Mouse (Mus musculus): ENCODE data around the gene Kat2a. TPM values are rescaled to one million over a fixed set of nuclear protein-coding genes. Genes with fewer than 3 reads are reported as not detected.

Gene Kat2a
- 50.6 and 52.9 TPM in 2 replicates for polyA plus RNA-seq (2014; fragmentation: Nextera tagmentation; extraction: Ambion mirVana)

DNA sequence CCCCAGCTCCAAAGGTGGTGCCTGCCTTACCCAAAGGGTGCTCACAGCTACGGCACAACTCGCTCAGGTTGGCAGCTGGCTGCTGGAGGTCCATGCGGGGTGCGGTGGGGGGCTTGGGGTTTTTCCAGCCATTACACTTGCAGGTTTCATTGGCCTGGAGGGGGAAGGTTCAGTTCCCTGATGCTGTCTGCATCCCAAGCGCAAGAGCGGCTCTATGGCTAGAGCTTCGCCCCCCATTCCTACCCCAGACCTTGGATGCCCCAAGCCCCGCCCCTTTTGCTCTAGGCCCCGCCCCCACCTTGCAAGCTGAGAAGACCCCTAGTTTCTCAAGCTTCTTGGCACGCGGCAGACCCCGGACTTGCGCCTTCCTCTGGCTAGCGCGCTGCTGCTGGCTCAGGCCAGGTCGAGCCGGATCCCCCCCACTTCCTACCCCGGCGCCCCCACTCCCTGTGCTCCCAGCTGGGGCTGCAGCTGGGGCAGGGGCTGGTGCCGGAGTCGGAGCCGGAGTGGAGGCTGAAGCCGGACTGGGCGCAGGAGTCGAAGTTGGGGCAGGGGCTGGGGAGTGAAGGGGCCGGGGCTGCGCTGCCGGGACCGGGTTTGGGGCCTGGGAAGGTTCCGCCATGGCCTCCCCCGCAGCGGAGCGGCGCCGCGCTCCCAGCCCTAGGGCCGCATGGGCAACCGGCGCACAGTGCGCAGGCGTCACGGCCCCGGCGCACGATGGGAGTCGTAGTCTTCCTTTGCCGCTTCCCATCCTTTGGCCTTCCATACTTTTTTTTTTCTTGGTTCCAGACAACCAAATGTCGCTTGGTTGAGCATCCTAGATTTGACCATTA is at the start of gene Kat2a:
TSS of gene Kat2a (minus strand) at position 683 of the 833 bp plus-strand sequence.
- DNase-seq (ENCODE audit: low spot score) (peak; percentile 94), ATAC-seq (ENCODE audit: low read depth) (peak; percentile 94)
- Histone ChIP-seq H3K36me3 (ENCODE audit: control insufficient read depth, insufficient read depth, low read length) (peaks cover 55% of the 10 kb centered on the region), H3K9me3 (ENCODE audit: control insufficient read depth, low read length) (no peaks in the 10 kb centered on the region), H3K4me1 (ENCODE audit: control insufficient read depth, insufficient read depth, low read length) (peaks cover 26% of the 10 kb centered on the region), H3K4me3 (ENCODE audit: low read depth, low read length) (peak within 1 kb of the TSS; percentile 99), H3K27me3 (replicated peaks; ENCODE audit: control insufficient read depth, insufficient read depth, low read length) (no peaks in the 10 kb centered on the region), H3K9ac (ENCODE audit: low read depth, low read length) (peak within 1 kb of the TSS; percentile 96), H3K4me2 (ENCODE audit: low read depth, low read length) (peak within 1 kb of the TSS; percentile 73), H3K27ac (replicated peaks; ENCODE audit: low read depth, low read length) (peak within 1 kb of the TSS; percentile 76)
- WGBS, result 1% methylated on average over 30 of the region's 48 CpGs

DNA sequence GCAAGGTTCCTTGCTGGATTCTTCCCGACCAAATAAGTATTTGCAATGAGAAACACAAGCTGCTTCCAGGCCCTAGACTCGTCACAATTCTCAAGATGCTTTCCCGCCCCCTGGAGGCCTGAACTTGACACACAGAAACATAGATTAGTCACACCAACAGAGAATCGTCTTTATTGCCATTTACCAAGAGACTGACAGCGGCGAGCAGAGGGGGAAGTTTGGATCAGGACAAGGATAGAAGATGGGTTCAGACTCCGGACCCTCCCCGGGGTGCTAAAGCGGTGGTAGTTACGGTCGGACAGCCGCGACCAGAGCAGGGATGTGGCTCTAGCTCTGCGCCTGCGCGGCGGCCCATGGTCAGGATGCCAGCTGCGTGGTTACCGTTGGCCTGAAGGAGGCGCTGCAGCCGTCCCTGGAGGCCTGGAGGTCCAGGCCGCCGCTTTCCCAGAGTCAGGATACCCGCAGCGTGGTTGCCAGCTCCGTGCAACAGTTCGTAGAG is 49.3 kb upstream of the Kat2a start:
- Histone ChIP-seq H3K9ac (ENCODE audit: low read depth, low read length) (peak overlapping the region; percentile 41), H3K36me3 (ENCODE audit: control insufficient read depth, insufficient read depth, low read length) (no peaks in the 10 kb centered on the region), H3K4me3 (ENCODE audit: low read depth, low read length) (peak overlapping the region; percentile 32), H3K27ac (replicated peaks; ENCODE audit: low read depth, low read length) (no peak overlapping the region), H3K9me3 (ENCODE audit: control insufficient read depth, low read length) (no peaks in the 10 kb centered on the region), H3K27me3 (replicated peaks; ENCODE audit: control insufficient read depth, insufficient read depth, low read length) (peaks cover 43% of the 10 kb centered on the region), H3K4me1 (ENCODE audit: control insufficient read depth, insufficient read depth, low read length) (0 out of 2 replicates have a peak, but pooled peaks cover 6% of the 10 kb centered on the region), H3K4me2 (ENCODE audit: low read depth, low read length) (peak overlapping the region; percentile 59)
- under 1% methylated on average over 25 of the region's 27 CpGs for WGBS
- DNase-seq (ENCODE audit: low spot score), result peak; percentile 70
- peak; percentile 50; the same call in 1 of the 2 replicates for ATAC-seq (ENCODE audit: low read depth)

DNA sequence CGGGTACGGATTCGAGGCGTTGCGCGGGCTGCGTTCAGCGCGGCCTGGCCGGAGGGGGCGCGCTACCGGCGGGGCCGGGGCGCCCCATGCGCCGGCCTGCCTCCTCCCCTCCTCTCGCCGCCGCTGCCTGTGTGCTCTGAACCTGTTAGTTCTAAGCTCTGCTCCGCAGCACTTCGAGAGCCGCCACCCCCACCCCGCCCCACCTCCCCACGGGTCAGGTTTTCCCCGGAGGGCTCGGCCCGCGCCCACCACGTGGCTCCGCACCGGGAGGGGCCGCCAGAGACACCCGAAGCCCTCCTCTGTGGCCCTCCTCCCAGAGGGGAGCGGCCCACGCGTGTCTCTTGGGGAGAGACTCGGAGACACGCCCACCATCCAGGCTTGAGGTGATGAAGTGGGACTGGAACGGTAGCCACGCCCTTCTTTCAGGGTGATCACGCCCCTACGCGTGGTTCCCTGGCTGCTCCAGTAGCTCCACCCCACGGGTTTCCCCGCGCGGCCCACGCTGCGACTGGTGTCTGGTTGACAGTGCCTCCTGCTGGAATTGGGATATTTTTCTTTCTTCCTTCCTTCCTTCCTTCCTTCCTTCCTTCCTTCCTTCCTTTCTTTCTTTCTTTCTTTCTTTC is 47.5 kb upstream of the Kat2a start, which contains the start of gene Kcnh4:
TSS of gene Kcnh4 (minus strand) at position 332 of the 623 bp plus-strand sequence.
- Histone ChIP-seq H3K4me1 (ENCODE audit: control insufficient read depth, insufficient read depth, low read length) (0 out of 2 replicates have a peak, but pooled peaks cover 6% of the 10 kb centered on the region), H3K27ac (replicated peaks; ENCODE audit: low read depth, low read length) (no peak within 1 kb of the TSS), H3K27me3 (replicated peaks; ENCODE audit: control insufficient read depth, insufficient read depth, low read length) (peaks cover 43% of the 10 kb centered on the region), H3K4me3 (ENCODE audit: low read depth, low read length) (peak within 1 kb of the TSS; percentile 33), H3K9me3 (ENCODE audit: control insufficient read depth, low read length) (no peaks in the 10 kb centered on the region), H3K36me3 (ENCODE audit: control insufficient read depth, insufficient read depth, low read length) (no peaks in the 10 kb centered on the region), H3K9ac (ENCODE audit: low read depth, low read length) (no peak within 1 kb of the TSS), H3K4me2 (ENCODE audit: low read depth, low read length) (peak within 1 kb of the TSS; percentile 53)
- ATAC-seq (ENCODE audit: low read depth), result peak; percentile 56
- peak; percentile 71 for DNase-seq (ENCODE audit: low spot score)
- under 1% methylated on average over 17 of the region's 51 CpGs for WGBS

DNA sequence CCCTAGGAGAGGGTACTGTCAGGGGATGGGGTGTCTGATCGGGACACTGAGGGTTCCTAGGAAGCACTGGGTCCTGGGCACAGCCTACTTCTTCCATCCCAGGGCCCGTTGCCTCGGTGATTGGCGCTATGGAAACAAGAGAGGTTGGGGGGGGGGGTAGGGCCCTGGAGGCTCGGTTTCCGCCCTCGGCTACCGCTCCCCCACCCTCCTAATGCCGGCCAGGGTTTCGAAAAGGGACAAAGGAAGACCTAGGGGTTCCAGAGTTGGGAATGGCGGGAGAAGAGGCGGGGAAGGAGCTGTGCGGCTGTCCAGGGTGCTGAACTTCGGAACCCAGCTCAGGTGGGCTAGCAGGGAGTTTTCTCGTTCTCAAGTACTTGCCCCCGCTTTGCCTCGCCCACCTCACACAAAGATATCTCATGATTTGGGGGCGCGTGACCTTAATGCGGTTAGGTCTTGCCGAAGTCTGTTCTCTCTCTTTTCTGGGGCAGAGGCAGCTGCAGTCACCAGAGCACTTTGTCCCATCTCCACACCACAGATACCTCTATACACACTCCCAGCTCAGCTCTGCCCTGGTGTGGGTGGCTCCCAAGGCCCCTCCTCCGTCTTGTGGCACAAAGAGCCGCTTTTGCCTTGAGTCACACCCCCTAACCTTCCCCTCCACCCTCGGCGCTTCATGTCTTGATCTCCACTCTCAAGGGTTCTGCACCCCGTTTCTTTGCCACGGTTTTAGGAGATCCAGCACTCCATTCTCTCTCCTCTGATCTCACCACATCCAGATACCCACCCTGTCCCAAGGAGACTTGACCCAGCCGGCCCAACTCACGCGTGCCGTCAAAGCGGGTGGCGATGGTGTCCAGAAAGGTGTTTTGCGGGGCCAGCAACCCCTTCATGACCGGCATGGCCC is 46.7 kb upstream of the Kat2a start:
- Histone ChIP-seq H3K4me2 (ENCODE audit: low read depth, low read length) (peak overlapping the region; percentile 53), H3K4me3 (ENCODE audit: low read depth, low read length) (peak overlapping the region; percentile 33), H3K4me1 (ENCODE audit: control insufficient read depth, insufficient read depth, low read length) (0 out of 2 replicates have a peak, but pooled peaks cover 6% of the 10 kb centered on the region), H3K9ac (ENCODE audit: low read depth, low read length) (no peak overlapping the region), H3K36me3 (ENCODE audit: control insufficient read depth, insufficient read depth, low read length) (no peaks in the 10 kb centered on the region), H3K27me3 (replicated peaks; ENCODE audit: control insufficient read depth, insufficient read depth, low read length) (peaks cover 43% of the 10 kb centered on the region), H3K27ac (replicated peaks; ENCODE audit: low read depth, low read length) (no peak overlapping the region), H3K9me3 (ENCODE audit: control insufficient read depth, low read length) (no peaks in the 10 kb centered on the region)
- DNase-seq (ENCODE audit: low spot score), result peak; percentile 65
- under 1% methylated on average over 30 of the region's 35 CpGs for WGBS
- peak; percentile 58 for ATAC-seq (ENCODE audit: low read depth)

DNA sequence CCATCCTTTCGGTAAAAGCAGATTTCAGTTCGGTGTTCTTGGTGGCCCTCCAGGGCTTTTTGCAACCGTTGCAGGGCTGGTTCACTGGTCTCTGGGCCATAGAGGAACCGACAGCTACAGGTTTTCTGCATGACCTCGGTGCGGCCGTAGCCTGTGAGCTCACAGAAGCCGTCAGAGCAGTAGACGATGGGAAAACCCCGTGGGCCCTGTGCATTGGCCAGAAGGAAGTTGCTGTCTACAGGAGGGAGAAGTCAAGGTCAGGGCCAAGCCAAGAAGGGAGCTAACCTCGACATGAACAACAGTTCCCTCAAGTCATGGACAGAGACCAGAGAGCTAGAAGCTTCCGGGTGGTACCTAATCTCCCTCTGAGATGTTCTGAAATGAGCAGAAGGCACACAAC is 45.3 kb upstream of the Kat2a start:
- DNase-seq (ENCODE audit: low spot score), result no peak
- Histone ChIP-seq H3K4me2 (ENCODE audit: low read depth, low read length) (no peak overlapping the region), H3K4me3 (ENCODE audit: low read depth, low read length) (no peak overlapping the region), H3K36me3 (ENCODE audit: control insufficient read depth, insufficient read depth, low read length) (no peaks in the 10 kb centered on the region), H3K9ac (ENCODE audit: low read depth, low read length) (no peak overlapping the region), H3K27me3 (replicated peaks; ENCODE audit: control insufficient read depth, insufficient read depth, low read length) (peaks cover 39% of the 10 kb centered on the region), H3K9me3 (ENCODE audit: control insufficient read depth, low read length) (no peaks in the 10 kb centered on the region), H3K27ac (replicated peaks; ENCODE audit: low read depth, low read length) (no peak overlapping the region), H3K4me1 (ENCODE audit: control insufficient read depth, insufficient read depth, low read length) (0 out of 2 replicates have a peak, but pooled peaks cover 6% of the 10 kb centered on the region)
- WGBS, result 89% methylated on average over 12 of the region's 12 CpGs
- no peak for ATAC-seq (ENCODE audit: low read depth)

DNA sequence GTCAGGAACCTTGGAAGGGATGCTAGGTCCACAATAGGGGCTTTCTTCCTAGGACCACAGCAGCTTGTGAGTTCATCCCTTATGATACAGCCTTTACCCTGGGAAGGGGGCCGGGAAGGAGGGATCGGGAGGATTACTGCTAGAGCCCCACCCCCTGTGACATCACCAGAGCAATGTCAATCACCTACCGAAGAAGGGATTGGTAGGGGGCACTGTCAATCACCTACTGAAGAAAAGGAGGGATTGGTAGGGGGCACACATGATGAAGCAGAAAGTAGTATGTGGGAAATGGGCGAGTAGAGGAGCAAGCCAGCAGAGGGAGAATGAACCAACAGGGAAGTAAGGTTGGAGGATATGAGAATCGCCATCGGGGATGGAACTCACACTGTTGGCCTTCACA is 44.2 kb upstream of the Kat2a start:
- DNase-seq (ENCODE audit: low spot score), result no peak
- no peaks in the 10 kb centered on the region for H3K36me3 ChIP-seq (ENCODE audit: control insufficient read depth, insufficient read depth, low read length)
- 77% methylated on average over 6 of the region's 6 CpGs for WGBS
- H3K9me3 ChIP-seq (ENCODE audit: control insufficient read depth, low read length), result no peaks in the 10 kb centered on the region
- H3K27ac ChIP-seq (replicated peaks; ENCODE audit: low read depth, low read length), result no peak overlapping the region
- ATAC-seq (ENCODE audit: low read depth), result no peak
- H3K4me2 ChIP-seq (ENCODE audit: low read depth, low read length), result no peak overlapping the region
- 0 out of 2 replicates have a peak, but pooled peaks cover 6% of the 10 kb centered on the region for H3K4me1 ChIP-seq (ENCODE audit: control insufficient read depth, insufficient read depth, low read length)
- H3K27me3 ChIP-seq (replicated peaks; ENCODE audit: control insufficient read depth, insufficient read depth, low read length), result peaks cover 30% of the 10 kb centered on the region
- H3K4me3 ChIP-seq (ENCODE audit: low read depth, low read length), result no peak overlapping the region
- no peak overlapping the region for H3K9ac ChIP-seq (ENCODE audit: low read depth, low read length)

DNA sequence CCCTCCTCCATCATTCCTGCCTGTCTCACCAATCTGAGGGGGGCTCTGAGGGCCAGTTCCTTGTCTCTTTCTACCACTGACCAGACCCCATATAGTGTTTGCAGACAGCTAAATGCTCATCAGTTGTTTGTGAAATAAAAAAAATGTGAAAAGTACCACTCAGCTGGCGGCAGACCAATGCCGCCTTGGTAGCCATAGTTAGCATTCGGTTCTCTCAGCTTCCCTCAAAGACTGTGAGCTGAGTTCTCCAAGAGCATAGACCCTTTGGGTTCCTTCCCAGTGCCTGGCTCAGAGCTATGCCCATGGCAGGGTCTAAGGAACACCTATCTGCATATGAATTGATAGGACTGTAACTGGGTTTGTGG is 42.4 kb upstream of the Kat2a start:
- Histone ChIP-seq H3K4me3 (ENCODE audit: low read depth, low read length) (no peak overlapping the region), H3K27ac (replicated peaks; ENCODE audit: low read depth, low read length) (no peak overlapping the region), H3K4me1 (ENCODE audit: control insufficient read depth, insufficient read depth, low read length) (0 out of 2 replicates have a peak, but pooled peaks cover 4% of the 10 kb centered on the region), H3K36me3 (ENCODE audit: control insufficient read depth, insufficient read depth, low read length) (no peaks in the 10 kb centered on the region), H3K9me3 (ENCODE audit: control insufficient read depth, low read length) (no peaks in the 10 kb centered on the region), H3K4me2 (ENCODE audit: low read depth, low read length) (no peak overlapping the region), H3K9ac (ENCODE audit: low read depth, low read length) (no peak overlapping the region), H3K27me3 (replicated peaks; ENCODE audit: control insufficient read depth, insufficient read depth, low read length) (peaks cover 13% of the 10 kb centered on the region)
- ATAC-seq (ENCODE audit: low read depth) (no peak), DNase-seq (ENCODE audit: low spot score) (no peak)
- WGBS, result 91% methylated on average over 3 of the region's 3 CpGs

All from embryonic facial prominence, embryonic 14.5 days (tissue).